Mouse (Mus musculus) myocyte (in vitro differentiated cells): ENCODE data around the gene Wdr25. TPM values are rescaled to one million over a fixed set of nuclear protein-coding genes. Genes with fewer than 3 reads are reported as not detected.

Experiments
- H3K27me3 ChIP-seq: one replicate; pipeline ENCODE4 v1.6.1; 2011; ENCODE audit not compliant: control insufficient read depth, insufficient read depth, insufficient read length
- H3K36me3 ChIP-seq: one replicate; pipeline ENCODE4 v1.6.1; 2011; ENCODE audit not compliant: control insufficient read depth, insufficient read depth
- H3K4me2 ChIP-seq: one replicate; pipeline ENCODE4 v1.6.1; 2011; ENCODE audit warnings: low read depth, control low read depth
- H3K4me3 ChIP-seq: one replicate; pipeline ENCODE4 v1.5.1; 2011; ENCODE audit warnings: mild to moderate bottlenecking, control low read depth, moderate library complexity
- H3K79me2 ChIP-seq: one replicate; pipeline ENCODE4 v1.6.1; 2011; ENCODE audit not compliant: control insufficient read depth, insufficient read depth
- H3ac ChIP-seq: one replicate; pipeline ENCODE4 v1.6.1; 2011; ENCODE audit not compliant: control insufficient read depth, insufficient read length
- CEBPB ChIP-seq: IDR thresholded peaks from 2 replicates; pipeline ENCODE4 v1.6.1; 2011; ENCODE audit warnings: mild to moderate bottlenecking, moderate library complexity; ENCODE audit not compliant: poor library complexity, insufficient read depth, severe bottlenecking
- E2F4 ChIP-seq: IDR thresholded peaks from one replicate; pipeline ENCODE4 v1.6.1; 2011; ENCODE audit warnings: mild to moderate bottlenecking, control low read depth, moderate library complexity; ENCODE audit not compliant: insufficient read depth
- MAX ChIP-seq: IDR thresholded peaks from one replicate; pipeline ENCODE4 v1.6.1; 2011; ENCODE audit warnings: low read depth, mild to moderate bottlenecking, control low read depth
- MYOD1 ChIP-seq, 3 experiments: IDR thresholded peaks; one replicate each; pipeline ENCODE4 v1.6.1; 2011; ENCODE audit warnings: control low read depth in 2 of 3, low read depth in 2 of 3, mild to moderate bottlenecking in 2 of 3, moderate library complexity in 1 of 3; ENCODE audit not compliant: insufficient read length in 2 of 3, control insufficient read depth in 1 of 3
- MYOG ChIP-seq, 3 experiments: IDR thresholded peaks; one replicate each; pipeline ENCODE4 v1.6.1; 2011; ENCODE audit warnings: control low read depth in 2 of 3, low read depth in 2 of 3, mild to moderate bottlenecking in 2 of 3; ENCODE audit not compliant: insufficient read length in 2 of 3, control insufficient read depth in 1 of 3, insufficient read depth in 1 of 3
- POLR2A ChIP-seq: IDR thresholded peaks from one replicate; pipeline ENCODE4 v1.6.1; 2011; ENCODE audit warnings: low read depth, mild to moderate bottlenecking, control low read depth, moderate library complexity; ENCODE audit not compliant: insufficient read length
- POLR2AphosphoS2 ChIP-seq: IDR thresholded peaks from one replicate; pipeline ENCODE4 v1.6.1; 2011; ENCODE audit warnings: low read depth, control low read depth; ENCODE audit not compliant: insufficient read length
- REST ChIP-seq: IDR thresholded peaks from one replicate; pipeline ENCODE4 v1.6.1; 2011; ENCODE audit warnings: mild to moderate bottlenecking, control low read depth, moderate library complexity; ENCODE audit not compliant: insufficient read depth, insufficient read length
- SRF ChIP-seq: IDR thresholded peaks from one replicate; pipeline ENCODE4 v1.6.1; 2011; ENCODE audit warnings: low read depth; ENCODE audit not compliant: control insufficient read depth, insufficient read length
- TCF12 ChIP-seq: IDR thresholded peaks from one replicate; pipeline ENCODE4 v1.6.1; 2011; ENCODE audit warnings: mild to moderate bottlenecking, control low read depth; ENCODE audit not compliant: poor library complexity, insufficient read depth, severe bottlenecking
- TCF3 ChIP-seq: IDR thresholded peaks from one replicate; pipeline ENCODE4 v1.6.1; 2011; ENCODE audit warnings: low read depth, control low read depth; ENCODE audit not compliant: insufficient read length
- USF1 ChIP-seq: IDR thresholded peaks from one replicate; pipeline ENCODE4 v1.6.1; 2011; ENCODE audit warnings: low read depth, mild to moderate bottlenecking, control low read depth, moderate library complexity
- polyA plus RNA-seq: library from polyadenylated mRNA; unstranded; fragments of >200 nt; fragmentation: generic; extraction: Trizol; gene quantifications from one replicate; pipeline ENCODE4 v1.2.1, GENCODE M21; 2012; ENCODE audit warnings: missing spikeins

Gene Wdr25
- polyA plus RNA-seq, 1 experiment, result 14.0 TPM

DNA sequence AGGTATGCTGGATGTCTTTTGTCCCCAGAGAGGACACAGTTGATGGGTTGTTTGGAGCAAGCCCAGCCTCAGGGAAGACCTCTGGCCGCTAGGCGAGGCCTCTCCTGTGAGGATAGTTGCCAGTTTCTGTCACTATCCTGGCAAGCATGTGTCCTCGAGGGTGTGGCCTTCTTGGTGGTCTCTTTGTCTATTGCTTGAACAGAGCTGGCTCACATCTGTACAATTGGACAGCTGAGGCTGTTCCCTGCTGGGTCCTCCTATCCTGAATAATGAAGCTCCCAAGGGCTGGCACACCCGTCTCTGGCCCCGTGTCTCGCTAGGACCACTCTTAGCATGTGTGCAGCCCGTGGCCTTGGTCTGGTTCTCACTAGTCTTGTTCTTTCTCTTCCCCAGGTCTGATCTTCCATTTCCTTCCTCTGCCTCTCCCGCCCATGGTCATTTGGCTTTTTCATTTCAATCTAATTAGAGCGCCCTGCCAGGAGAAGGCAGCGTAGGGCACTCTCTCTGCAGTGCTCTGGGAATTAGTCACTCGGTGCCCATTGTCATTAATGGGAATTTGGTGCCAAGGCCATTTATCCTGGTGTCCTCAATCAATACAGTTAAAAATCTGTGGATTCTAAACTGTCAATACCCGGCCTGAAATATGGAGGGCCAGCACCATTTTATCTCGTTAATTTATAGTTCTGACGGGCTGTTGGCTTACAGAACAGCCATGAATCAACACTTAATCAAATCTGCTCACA is 88.7 kb downstream of the Wdr25 start:
- H3K27me3 ChIP-seq, result no peaks in the 10 kb centered on the region
- no peaks in the 10 kb centered on the region for H3K79me2 ChIP-seq
- TF ChIP-seq TCF12 (no peak), MYOD1 (IDR thresholded peaks at IDR 0.05; ENCODE audit: control insufficient read depth in 1 of 3, insufficient read length in 2 of 3, low read depth in 2 of 3) (no peak), USF1 (no peak), CEBPB (no peak), TCF3 (no peak), POLR2AphosphoS2 (no peak), SRF (no peak), MAX (no peak), MYOG (IDR thresholded peaks at IDR 0.05; ENCODE audit: control insufficient read depth in 1 of 3, insufficient read depth in 1 of 3, insufficient read length in 2 of 3, low read depth in 2 of 3) (no peak), E2F4 (no peak), REST (no peak), POLR2A (no peak)
- no peak overlapping the region for H3ac ChIP-seq
- H3K4me3 ChIP-seq, result no peak overlapping the region
- no peaks in the 10 kb centered on the region for H3K36me3 ChIP-seq
- H3K4me2 ChIP-seq, result no peak overlapping the region

DNA sequence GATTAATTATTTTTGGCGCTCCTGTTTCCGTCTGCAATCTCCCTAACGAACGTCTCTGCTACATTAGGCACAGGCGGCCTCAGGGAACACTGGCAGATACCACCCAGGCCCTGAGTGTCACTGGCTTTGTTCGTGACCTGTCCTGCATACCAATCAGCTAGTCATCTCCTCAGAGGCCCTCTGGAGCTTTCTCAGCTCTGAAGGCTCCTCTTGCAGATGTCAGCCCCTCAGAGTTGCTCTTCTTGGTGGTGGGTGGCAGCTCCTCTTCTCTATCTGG is 89.2 kb downstream of the Wdr25 start:
- Histone ChIP-seq H3K4me2 (no peak overlapping the region), H3ac (no peak overlapping the region), H3K27me3 (no peaks in the 10 kb centered on the region), H3K4me3 (no peak overlapping the region), H3K79me2 (no peaks in the 10 kb centered on the region), H3K36me3 (no peaks in the 10 kb centered on the region)
- TF ChIP-seq SRF, result no peak
- no peak for TF ChIP-seq TCF12
- no peak for TF ChIP-seq E2F4
- TF ChIP-seq MAX, result no peak

DNA sequence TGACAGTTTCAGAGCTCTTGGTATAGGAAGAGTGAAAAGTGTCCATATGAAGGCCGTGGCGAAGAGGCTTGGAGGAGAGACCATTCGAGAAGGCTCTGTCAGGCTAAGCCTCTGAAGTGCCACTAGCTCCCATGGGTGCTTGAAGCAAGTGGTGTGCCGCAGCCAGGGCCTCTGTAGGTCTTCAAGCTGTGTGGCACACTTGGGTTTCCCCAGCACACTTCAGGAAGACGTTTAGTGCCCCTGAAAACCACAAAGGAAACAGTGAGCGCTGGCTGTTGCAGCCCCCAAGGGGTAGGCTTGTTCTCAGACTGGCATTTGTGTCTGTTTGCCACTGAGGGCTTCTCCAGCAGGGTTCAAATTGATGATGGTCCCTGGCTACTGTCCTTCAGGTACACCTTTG is 90.1 kb downstream of the Wdr25 start:
- TF ChIP-seq USF1, result no peak
- TF ChIP-seq MAX, result no peak
- no peak for TF ChIP-seq MYOG (IDR thresholded peaks at IDR 0.05; ENCODE audit: control insufficient read depth in 1 of 3, insufficient read depth in 1 of 3, insufficient read length in 2 of 3, low read depth in 2 of 3)
- no peak for TF ChIP-seq MYOD1 (IDR thresholded peaks at IDR 0.05; ENCODE audit: control insufficient read depth in 1 of 3, insufficient read length in 2 of 3, low read depth in 2 of 3)
- TF ChIP-seq TCF12, result no peak
- no peak for TF ChIP-seq TCF3
- no peak for TF ChIP-seq E2F4
- no peak for TF ChIP-seq POLR2A
- no peak for TF ChIP-seq REST
- TF ChIP-seq POLR2AphosphoS2, result no peak
- no peak for TF ChIP-seq CEBPB
- TF ChIP-seq SRF, result no peak
- no peaks in the 10 kb centered on the region for H3K36me3 ChIP-seq
- no peaks in the 10 kb centered on the region for H3K79me2 ChIP-seq
- H3K27me3 ChIP-seq, result no peaks in the 10 kb centered on the region
- H3K4me2 ChIP-seq, result no peak overlapping the region
- H3ac ChIP-seq, result no peak overlapping the region
- H3K4me3 ChIP-seq, result no peak overlapping the region

DNA sequence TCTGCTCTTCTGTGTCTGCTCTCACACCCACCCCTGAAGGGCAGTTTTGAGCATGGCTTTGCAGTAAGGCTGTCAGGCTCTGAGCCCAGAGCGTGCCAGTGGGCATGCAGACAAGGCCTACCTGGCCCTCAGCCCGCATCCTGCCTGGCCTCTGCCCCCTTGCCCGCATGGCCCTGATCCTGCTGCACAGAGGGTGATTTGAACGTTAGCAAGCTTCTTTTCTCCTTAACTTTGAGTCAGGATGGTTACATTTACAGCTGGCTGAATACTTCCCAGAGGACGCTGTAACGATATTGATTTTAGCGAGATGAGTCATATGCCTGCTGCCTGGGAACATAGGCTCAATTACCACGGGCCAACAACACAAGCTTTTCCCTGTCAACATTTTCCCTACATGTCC is 91.0 kb downstream of the Wdr25 start:
- TF ChIP-seq TCF12 (no peak), SRF (no peak), E2F4 (no peak), MYOG (IDR thresholded peaks at IDR 0.05; ENCODE audit: control insufficient read depth in 1 of 3, insufficient read depth in 1 of 3, insufficient read length in 2 of 3, low read depth in 2 of 3) (no peak), MAX (no peak), POLR2AphosphoS2 (no peak), REST (no peak), MYOD1 (IDR thresholded peaks at IDR 0.05; ENCODE audit: control insufficient read depth in 1 of 3, insufficient read length in 2 of 3, low read depth in 2 of 3) (no peak)
- H3K27me3 ChIP-seq, result no peaks in the 10 kb centered on the region
- peak overlapping the region; percentile 24 for H3K4me2 ChIP-seq
- H3K4me3 ChIP-seq, result no peak overlapping the region
- no peaks in the 10 kb centered on the region for H3K36me3 ChIP-seq
- H3K79me2 ChIP-seq, result no peaks in the 10 kb centered on the region
- no peak overlapping the region for H3ac ChIP-seq

DNA sequence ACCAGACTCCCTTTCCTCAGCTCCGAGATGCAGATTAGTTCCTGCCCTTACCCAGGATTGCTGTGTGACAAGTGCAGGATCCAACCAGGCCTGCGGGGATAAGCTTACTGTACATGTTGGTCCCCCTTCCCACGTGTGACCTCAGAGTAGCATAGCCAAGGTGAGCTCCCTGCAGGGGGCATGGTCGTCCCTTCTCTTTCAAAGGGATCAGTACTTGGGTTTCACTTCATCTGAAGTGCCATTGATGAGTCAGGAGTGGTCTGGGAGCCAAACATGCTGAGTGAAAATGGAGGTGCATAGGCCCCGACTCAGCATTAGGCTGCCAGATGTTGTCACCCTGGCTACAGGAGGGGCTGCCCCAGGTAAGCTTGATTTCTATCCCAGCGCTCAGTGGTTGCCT is 91.6 kb downstream of the Wdr25 start:
- Histone ChIP-seq H3K4me2 (peak overlapping the region; percentile 24), H3K36me3 (no peaks in the 10 kb centered on the region), H3K4me3 (no peak overlapping the region), H3K79me2 (no peaks in the 10 kb centered on the region), H3ac (no peak overlapping the region), H3K27me3 (no peaks in the 10 kb centered on the region)
- no peak for TF ChIP-seq TCF12
- TF ChIP-seq REST, result no peak
- no peak for TF ChIP-seq SRF
- no peak for TF ChIP-seq MYOD1 (IDR thresholded peaks at IDR 0.05; ENCODE audit: control insufficient read depth in 1 of 3, insufficient read length in 2 of 3, low read depth in 2 of 3)
- no peak for TF ChIP-seq POLR2AphosphoS2
- TF ChIP-seq POLR2A, result no peak
- TF ChIP-seq MAX, result no peak
- no peak for TF ChIP-seq TCF3
- TF ChIP-seq USF1, result no peak
- TF ChIP-seq CEBPB, result no peak
- TF ChIP-seq E2F4, result no peak
- no peak for TF ChIP-seq MYOG (IDR thresholded peaks at IDR 0.05; ENCODE audit: control insufficient read depth in 1 of 3, insufficient read depth in 1 of 3, insufficient read length in 2 of 3, low read depth in 2 of 3)
